ENCODE assay signal across 10 mouse cellular contexts in the genomic region with DNA sequence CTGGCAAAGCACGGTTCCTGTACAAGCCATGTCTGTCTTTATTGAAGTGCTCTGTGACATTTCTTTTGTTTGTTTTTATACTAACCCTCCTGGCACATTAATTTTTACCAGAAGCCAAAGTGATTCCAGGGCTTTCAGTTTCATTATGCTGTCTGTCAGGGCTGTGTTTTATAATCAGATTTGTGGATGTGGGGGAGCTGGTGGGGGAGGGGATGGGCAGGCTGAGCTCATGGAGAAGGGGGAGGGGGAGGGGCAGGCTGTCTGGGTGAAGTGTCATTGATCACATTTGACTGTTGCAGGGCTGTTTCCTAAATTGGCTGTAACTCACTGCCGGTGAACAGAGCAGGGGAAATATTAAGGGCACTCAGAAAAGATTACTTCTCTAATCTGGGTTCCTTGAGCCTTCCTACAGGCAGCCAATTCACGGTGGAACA.
DNase-seq lines count a peak whose midpoint lies in the region; ATAC-seq and TF ChIP-seq lines count a peak whose summit lies in the region.
"Had no signal": no experiment of that assay in that cellular context is flagged by ENCODE, and none has a peak within 500 bp of the region (broad histone marks: within the 10 kb centered on the region; RNA-seq: fewer than 3 reads in every experiment).

No protein-coding gene starts in this region.

- no peak overlapping the region for H3K9ac ChIP-seq in hindbrain, postnatal 0 days (replicated peaks; ENCODE audit: low read length)
- H3K9ac ChIP-seq in embryonic facial prominence, embryonic 11.5 days (replicated peaks; ENCODE audit: low read length) = no peak overlapping the region
- no peak overlapping the region for H3K9ac ChIP-seq in liver, postnatal 0 days (replicated peaks)
- H3K9ac ChIP-seq: embryonic facial prominence, embryonic 12.5 days; lung, embryonic 14.5 days had no signal

- DNase-seq in hindbrain, embryonic 10.5 days (ENCODE audit: low spot score) = peak; percentile 28
- no peak for DNase-seq in hindbrain, postnatal 0 days (ENCODE audit: low spot score)
- peak; percentile 7 for DNase-seq in Muller cell, postnatal 12 days (ENCODE audit: inconsistent ontology term)
- DNase-seq in embryonic facial prominence, embryonic 11.5 days (ENCODE audit: low spot score) = peak; percentile 65
- peak; percentile 25 for DNase-seq in liver, postnatal 0 days
- DNase-seq in thymus, postnatal 10 days (ENCODE audit: low spot score in 2 of 2) = no peak
- DNase-seq in gastrocnemius, adult 2 months = no peak
- DNase-seq in urinary bladder, postnatal 14 days (ENCODE audit: low spot score) = no peak
- DNase-seq: lung, embryonic 14.5 days had no signal

- H3K4me1 ChIP-seq in hindbrain, embryonic 10.5 days (replicated peaks) = peaks cover 7% of the 10 kb centered on the region
- no peaks in the 10 kb centered on the region for H3K4me1 ChIP-seq in hindbrain, postnatal 0 days (ENCODE audit: insufficient read depth, low read length)
- H3K4me1 ChIP-seq in embryonic facial prominence, embryonic 11.5 days (ENCODE audit: control insufficient read depth, insufficient read depth, low read length) = no peaks in the 10 kb centered on the region
- H3K4me1 ChIP-seq in liver, postnatal 0 days (ENCODE audit: insufficient read depth) = no peaks in the 10 kb centered on the region

- no peak for TF ChIP-seq EP300 in liver, postnatal 0 days (IDR thresholded peaks at IDR 0.05; ENCODE audit: low read depth)

- H3K27me3 ChIP-seq in hindbrain, embryonic 10.5 days (ENCODE audit: insufficient read depth, poor library complexity, severe bottlenecking) = no peaks in the 10 kb centered on the region
- H3K27me3 ChIP-seq in hindbrain, postnatal 0 days (ENCODE audit: insufficient read depth, low read length) = no peaks in the 10 kb centered on the region
- H3K27me3 ChIP-seq in embryonic facial prominence, embryonic 11.5 days (ENCODE audit: control insufficient read depth, insufficient read depth, low read length) = no peaks in the 10 kb centered on the region
- H3K27me3 ChIP-seq in liver, postnatal 0 days (ENCODE audit: insufficient read depth, low read length) = no peaks in the 10 kb centered on the region
- H3K27me3 ChIP-seq: embryonic facial prominence, embryonic 12.5 days had no signal

- no peak overlapping the region for H3K4me2 ChIP-seq in hindbrain, postnatal 0 days (ENCODE audit: low read depth, low read length)
- no peak overlapping the region for H3K4me2 ChIP-seq in embryonic facial prominence, embryonic 11.5 days (ENCODE audit: low read depth, low read length)
- H3K4me2 ChIP-seq in liver, postnatal 0 days (ENCODE audit: low read depth, low read length) = no peak overlapping the region
- H3K4me2 ChIP-seq: embryonic facial prominence, embryonic 12.5 days; lung, embryonic 14.5 days had no signal

- no peak overlapping the region for H3K4me3 ChIP-seq in hindbrain, embryonic 10.5 days
- no peak overlapping the region for H3K4me3 ChIP-seq in hindbrain, postnatal 0 days (ENCODE audit: low read length)
- no peak overlapping the region for H3K4me3 ChIP-seq in embryonic facial prominence, embryonic 11.5 days (ENCODE audit: low read depth, low read length)
- H3K4me3 ChIP-seq in liver, postnatal 0 days (ENCODE audit: low read depth, low read length) = no peak overlapping the region
- H3K4me3 ChIP-seq in gastrocnemius, adult 2 months = no peak overlapping the region
- H3K4me3 ChIP-seq: embryonic facial prominence, embryonic 12.5 days had no signal

- H3K27ac ChIP-seq in hindbrain, embryonic 10.5 days = no peak overlapping the region
- no peak overlapping the region for H3K27ac ChIP-seq in hindbrain, postnatal 0 days
- H3K27ac ChIP-seq in embryonic facial prominence, embryonic 11.5 days (replicated peaks; ENCODE audit: low read depth, low read length) = no peak overlapping the region
- H3K27ac ChIP-seq in liver, postnatal 0 days (ENCODE audit: low read depth) = no peak overlapping the region
- no peak overlapping the region for H3K27ac ChIP-seq in gastrocnemius, adult 2 months
- H3K27ac ChIP-seq: embryonic facial prominence, embryonic 12.5 days had no signal

- 50% methylated on average over 3 of the region's 3 CpGs for WGBS in hindbrain, embryonic 10.5 days
- WGBS in hindbrain, postnatal 0 days = 27% methylated on average over 3 of the region's 3 CpGs
- 37% methylated on average over 3 of the region's 3 CpGs for WGBS in embryonic facial prominence, embryonic 11.5 days
- 31% methylated on average over 3 of the region's 3 CpGs for WGBS in liver, postnatal 0 days (ENCODE audit: insufficient replicate concordance)

- no peak for TF ChIP-seq CTCF in hindbrain, postnatal 0 days (IDR thresholded peaks at IDR 0.05; ENCODE audit: low read depth)
- no peak for TF ChIP-seq CTCF in liver, postnatal 0 days (IDR thresholded peaks at IDR 0.05; ENCODE audit: low read depth)
- no peak for TF ChIP-seq CTCF in gastrocnemius, adult 2 months (IDR thresholded peaks at IDR 0.05)

- intact Hi-C loops in gastrocnemius, adult 2 months (cut with DNase I) = no loop called here

- ATAC-seq in hindbrain, postnatal 0 days = no peak
- ATAC-seq in embryonic facial prominence, embryonic 11.5 days (replicated peaks; ENCODE audit: insufficient number of reproducible peaks, low FRiP score, low TSS enrichment, low read depth) = no peak
- ATAC-seq in liver, postnatal 0 days = no peak

- H3K36me3 ChIP-seq in hindbrain, embryonic 10.5 days = 0 out of 2 replicates have a peak, but pooled peaks cover 8% of the 10 kb centered on the region
- no peaks in the 10 kb centered on the region for H3K36me3 ChIP-seq in hindbrain, postnatal 0 days (ENCODE audit: insufficient read depth, low read length)
- no peaks in the 10 kb centered on the region for H3K36me3 ChIP-seq in embryonic facial prominence, embryonic 11.5 days (replicated peaks; ENCODE audit: control insufficient read depth, insufficient read depth, low read depth, low read length)
- no peaks in the 10 kb centered on the region for H3K36me3 ChIP-seq in liver, postnatal 0 days (replicated peaks; ENCODE audit: insufficient read depth, low read length)
- H3K36me3 ChIP-seq: embryonic facial prominence, embryonic 12.5 days had no signal

- H3K9me3 ChIP-seq in hindbrain, embryonic 10.5 days = no peaks in the 10 kb centered on the region
- no peaks in the 10 kb centered on the region for H3K9me3 ChIP-seq in hindbrain, postnatal 0 days (ENCODE audit: low read length)
- no peaks in the 10 kb centered on the region for H3K9me3 ChIP-seq in embryonic facial prominence, embryonic 11.5 days (replicated peaks; ENCODE audit: control insufficient read depth, low read length)
- H3K9me3 ChIP-seq in liver, postnatal 0 days (ENCODE audit: low read length) = no peaks in the 10 kb centered on the region
- H3K9me3 ChIP-seq: embryonic facial prominence, embryonic 12.5 days had no signal

Comparison
In these comparisons a context has a peak if more than half of its experiments do, and no peak if none do; other contexts are left out.
1. DNase-seq: peak in hindbrain, embryonic 10.5 days (single experiment), Muller cell, postnatal 12 days (single experiment), embryonic facial prominence, embryonic 11.5 days (single experiment) and liver, postnatal 0 days (single experiment); none in hindbrain, postnatal 0 days (single experiment), thymus, postnatal 10 days (0 of 2), gastrocnemius, adult 2 months (single experiment) and urinary bladder, postnatal 14 days (single experiment).